Comparison of ENCODE assay signal across 8 mouse cellular contexts in genomic region chr9:69990346-69990745, GRCm38 (mm10). TPM values are rescaled to one million over a fixed set of nuclear protein-coding genes. Genes with fewer than 3 reads are reported as not detected.
DNase-seq lines count a peak whose midpoint lies in the region; ATAC-seq and TF ChIP-seq lines count a peak whose summit lies in the region.

No protein-coding gene starts in this region.

- peak overlapping the region; percentile 98 for H3K27ac ChIP-seq in heart, embryonic 15.5 days
- H3K27ac ChIP-seq in heart, postnatal 0 days (ENCODE audit: low read depth): peak overlapping the region; percentile 99
- peak overlapping the region; percentile 95 for H3K27ac ChIP-seq in midbrain, embryonic 10.5 days (replicated peaks)

- H3K9ac ChIP-seq in heart, embryonic 15.5 days: peak overlapping the region; percentile 99
- H3K9ac ChIP-seq in heart, postnatal 0 days (replicated peaks; ENCODE audit: low read depth, low read length): peak overlapping the region; percentile 99

- 13% methylated on average over 5 of the region's 5 CpGs for WGBS in heart, embryonic 15.5 days
- 12% methylated on average over 5 of the region's 5 CpGs for WGBS in heart, postnatal 0 days
- WGBS in midbrain, embryonic 10.5 days: 12% methylated on average over 5 of the region's 5 CpGs

- H3K4me2 ChIP-seq in heart, embryonic 15.5 days: peak overlapping the region; percentile 71
- peak overlapping the region; percentile 65 for H3K4me2 ChIP-seq in heart, postnatal 0 days (ENCODE audit: low read depth, low read length)

- TF ChIP-seq CTCF in heart, postnatal 0 days (IDR thresholded peaks at IDR 0.05; ENCODE audit: low read depth): no peak

- no peak for DNase-seq in heart, adult 18-20 months
- DNase-seq in MEL-GATA-1-ER (ENCODE audit: extremely low read depth, low read depth): peak; percentile 32
- no peak for DNase-seq in heart, postnatal 0 days (ENCODE audit: low spot score)
- DNase-seq in midbrain, embryonic 10.5 days (ENCODE audit: low spot score): no peak
- DNase-seq in frontal cortex, postnatal 36 days (ENCODE audit: low spot score in 2 of 2): no peak
- DNase-seq in right cerebral cortex, adult 18-20 months: no peak
- DNase-seq in frontal cortex, postnatal 25 days (ENCODE audit: low spot score in 2 of 2): no peak

- peaks cover 3% of the 10 kb centered on the region; the same call in 1 of the 2 replicates for H3K36me3 ChIP-seq in heart, embryonic 15.5 days
- peaks cover 4% of the 10 kb centered on the region; the same call in 1 of the 2 replicates for H3K36me3 ChIP-seq in heart, postnatal 0 days (replicated peaks; ENCODE audit: control insufficient read depth, insufficient read depth, low read length)
- peaks cover 38% of the 10 kb centered on the region for H3K36me3 ChIP-seq in midbrain, embryonic 10.5 days

- no peak for ATAC-seq in heart, embryonic 15.5 days (replicated peaks; ENCODE audit: insufficient number of reproducible peaks, insufficient read depth, low FRiP score, low read depth)
- ATAC-seq in heart, postnatal 0 days (ENCODE audit: insufficient read depth, low read depth): no peak

- no peak for TF ChIP-seq EP300 in heart, postnatal 0 days (IDR thresholded peaks at IDR 0.05; ENCODE audit: low read depth)

- peaks cover 41% of the 10 kb centered on the region for H3K4me1 ChIP-seq in heart, embryonic 15.5 days (replicated peaks)
- H3K4me1 ChIP-seq in heart, postnatal 0 days (ENCODE audit: control insufficient read depth, insufficient read depth): peaks cover 34% of the 10 kb centered on the region
- H3K4me1 ChIP-seq in midbrain, embryonic 10.5 days: peaks cover 17% of the 10 kb centered on the region

- no peaks in the 10 kb centered on the region; the same call in 1 of the 2 replicates for H3K27me3 ChIP-seq in heart, embryonic 15.5 days
- H3K27me3 ChIP-seq in heart, postnatal 0 days (ENCODE audit: control insufficient read depth, insufficient read depth, low read length): no peaks in the 10 kb centered on the region
- no peaks in the 10 kb centered on the region for H3K27me3 ChIP-seq in midbrain, embryonic 10.5 days (ENCODE audit: low read depth, poor library complexity, severe bottlenecking)

- H3K4me3 ChIP-seq in heart, embryonic 15.5 days: peak overlapping the region; percentile 91
- peak overlapping the region; percentile 98 for H3K4me3 ChIP-seq in heart, postnatal 0 days (ENCODE audit: low read depth, low read length)
- H3K4me3 ChIP-seq in midbrain, embryonic 10.5 days: peak overlapping the region; percentile 82

- no peaks in the 10 kb centered on the region for H3K9me3 ChIP-seq in heart, embryonic 15.5 days (replicated peaks)
- H3K9me3 ChIP-seq in heart, postnatal 0 days (replicated peaks; ENCODE audit: control insufficient read depth, low read length): no peaks in the 10 kb centered on the region
- H3K9me3 ChIP-seq in midbrain, embryonic 10.5 days (replicated peaks): no peaks in the 10 kb centered on the region

RNA-seq across cellular contexts. Expression of gene Bnip2, which starts 1.1 kb away (rescaled TPM):
- polyA plus RNA-seq in heart, embryonic 15.5 days (2015; fragmentation: Nextera tagmentation; extraction: Ambion mirVana): 109 and 113 TPM in 2 replicates
- total RNA-seq in heart, adult 18-20 months (2021): 100 to 1,000 TPM; 101 to 103 TPM
- 74.2 and 87.2 TPM in 2 replicates for total RNA-seq in heart, postnatal 0 days (2014; rRNA removed; ENCODE audit: low replicate concordance)
- 104 and 107 TPM in 2 replicates for polyA plus RNA-seq in heart, postnatal 0 days (2015; fragmentation: Nextera tagmentation; extraction: Ambion mirVana)
- polyA plus RNA-seq in midbrain, embryonic 10.5 days (2016; fragmentation: Nextera tagmentation; extraction: Ambion mirVana): 102 and 106 TPM in 2 replicates

RNA-seq across cellular contexts. Expression of gene Gtf2a2, which starts 22.0 kb away (rescaled TPM):
- 147 and 155 TPM in 2 replicates for polyA plus RNA-seq in heart, embryonic 15.5 days (2015; fragmentation: Nextera tagmentation; extraction: Ambion mirVana)
- total RNA-seq in heart, adult 18-20 months (2021): 10 to 100 TPM; 50.2 to 56.3 TPM
- 103 and 105 TPM in 2 replicates for total RNA-seq in heart, postnatal 0 days (2014; rRNA removed; ENCODE audit: low replicate concordance)
- 195 and 203 TPM in 2 replicates for polyA plus RNA-seq in heart, postnatal 0 days (2015; fragmentation: Nextera tagmentation; extraction: Ambion mirVana)
- polyA plus RNA-seq in midbrain, embryonic 10.5 days (2016; fragmentation: Nextera tagmentation; extraction: Ambion mirVana): 200 TPM in 2 replicates

RNA-seq across cellular contexts. Expression of gene Gcnt3, which starts 47.5 kb away (rescaled TPM):
- 0.04 TPM in 1 of 2 replicates, not detected in the other for polyA plus RNA-seq in heart, embryonic 15.5 days (2015; fragmentation: Nextera tagmentation; extraction: Ambion mirVana)
- total RNA-seq in heart, adult 18-20 months (2021): not detected
- total RNA-seq in heart, postnatal 0 days (2014; rRNA removed; ENCODE audit: low replicate concordance): not detected in 2 replicates
- polyA plus RNA-seq in heart, postnatal 0 days (2015; fragmentation: Nextera tagmentation; extraction: Ambion mirVana): 0.04 TPM in 1 of 2 replicates, not detected in the other
- polyA plus RNA-seq in midbrain, embryonic 10.5 days (2016; fragmentation: Nextera tagmentation; extraction: Ambion mirVana): not detected in 2 replicates
